Mouse (Mus musculus): ENCODE data around the gene Mosmo. TPM values are rescaled to one million over a fixed set of nuclear protein-coding genes. Genes with fewer than 3 reads are reported as not detected.
"Not testable (repeated sequence)": the region's sequence is repeated elsewhere in the genome, so short reads cannot be mapped to it uniquely, and the experiment has no call there.

The Mosmo gene
- total RNA-seq, 2 experiments from 2014 or later, result 26.8 to 41.1 TPM

- ATAC-seq (replicated peaks; ENCODE audit: low FRiP score, poor library complexity, severe bottlenecking), result no peak
These were observed 18.2 kb downstream of the Mosmo start for GRCm38 (mm10) chr7:120695641-120696040.

- no peak for ATAC-seq (replicated peaks; ENCODE audit: low FRiP score, poor library complexity, severe bottlenecking)
These were observed 18.9 kb downstream of the Mosmo start for GRCm38 (mm10) chr7:120696331-120696730.

DNA sequence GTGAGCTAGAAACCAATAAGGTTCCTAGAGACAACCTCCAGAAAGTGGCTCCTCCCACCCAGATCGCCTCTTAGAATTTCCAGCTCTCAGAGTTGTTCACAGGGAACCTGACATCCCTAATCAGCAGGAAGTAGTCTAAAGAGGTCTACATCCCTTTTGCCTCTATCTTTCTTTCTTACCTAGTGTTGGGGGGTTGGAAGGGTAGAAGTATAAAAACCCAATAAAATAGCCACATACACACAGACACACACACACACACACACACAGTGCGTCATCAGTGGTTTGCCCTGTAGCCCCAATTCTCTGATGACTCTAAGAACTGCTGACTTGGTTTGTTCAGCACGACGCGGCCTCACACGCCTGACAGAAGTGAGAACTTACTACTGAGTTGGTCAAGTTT, 22.2 kb downstream of the Mosmo start:
- no peak for ATAC-seq (replicated peaks; ENCODE audit: low FRiP score, poor library complexity, severe bottlenecking)

- ATAC-seq (replicated peaks; ENCODE audit: low FRiP score, poor library complexity, severe bottlenecking), result no peak
These were observed 26.5 kb downstream of the Mosmo start for GRCm38 (mm10) chr7:120703888-120704287.

GRCm38 (mm10) chr7:120712071-120712470, 34.7 kb downstream of the Mosmo start:
- no peak for ATAC-seq (replicated peaks; ENCODE audit: low FRiP score, poor library complexity, severe bottlenecking)

DNA sequence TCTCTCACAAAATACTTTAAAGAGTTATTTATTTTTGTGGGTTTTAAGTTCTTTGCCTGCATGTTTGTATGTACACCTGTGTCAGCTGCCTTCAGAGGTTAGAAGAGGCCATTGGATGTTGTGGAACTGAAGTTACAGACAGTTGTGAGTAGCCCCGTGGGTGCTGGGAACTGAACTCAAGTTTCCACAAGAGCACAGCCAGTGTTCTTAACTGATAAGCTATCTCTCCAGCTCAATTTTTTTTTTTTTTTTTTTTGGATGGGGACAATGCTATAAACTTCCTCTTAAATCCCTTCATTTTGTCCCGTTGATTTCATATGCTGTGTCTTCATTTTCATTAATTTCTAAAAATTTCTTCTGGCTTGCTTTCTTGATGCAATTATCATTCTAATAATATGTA, 35.8 kb downstream of the Mosmo start:
- ATAC-seq (replicated peaks; ENCODE audit: low FRiP score, poor library complexity, severe bottlenecking), result no peak

GRCm38 (mm10) chr7:120713951-120714350, 36.5 kb downstream of the Mosmo start:
- ATAC-seq (replicated peaks; ENCODE audit: low FRiP score, poor library complexity, severe bottlenecking), result not testable (repeated sequence)

- ATAC-seq (replicated peaks; ENCODE audit: low FRiP score, poor library complexity, severe bottlenecking), result no peak
These were observed 39.8 kb downstream of the Mosmo start for GRCm38 (mm10) chr7:120717261-120717660.

DNA sequence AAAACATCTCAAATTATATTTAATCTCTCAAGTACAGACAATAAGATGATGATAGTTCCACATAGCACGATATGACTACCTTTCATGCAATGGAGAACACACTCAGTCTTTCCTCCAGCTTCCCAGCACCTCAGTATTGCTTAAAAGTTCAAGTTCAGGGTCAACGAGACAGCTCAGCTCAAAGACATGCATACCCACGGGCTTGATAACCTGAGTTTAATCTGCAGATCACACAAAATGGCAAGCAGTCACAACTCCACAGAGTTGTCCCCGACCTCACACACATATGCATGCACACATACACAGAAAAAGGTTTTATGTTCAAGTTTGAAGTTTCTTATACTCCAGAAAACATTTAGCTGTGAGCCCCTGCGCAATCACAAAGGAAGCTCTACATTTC, 43.6 kb downstream of the Mosmo start:
- ATAC-seq (replicated peaks; ENCODE audit: low FRiP score, poor library complexity, severe bottlenecking), result no peak

DNA sequence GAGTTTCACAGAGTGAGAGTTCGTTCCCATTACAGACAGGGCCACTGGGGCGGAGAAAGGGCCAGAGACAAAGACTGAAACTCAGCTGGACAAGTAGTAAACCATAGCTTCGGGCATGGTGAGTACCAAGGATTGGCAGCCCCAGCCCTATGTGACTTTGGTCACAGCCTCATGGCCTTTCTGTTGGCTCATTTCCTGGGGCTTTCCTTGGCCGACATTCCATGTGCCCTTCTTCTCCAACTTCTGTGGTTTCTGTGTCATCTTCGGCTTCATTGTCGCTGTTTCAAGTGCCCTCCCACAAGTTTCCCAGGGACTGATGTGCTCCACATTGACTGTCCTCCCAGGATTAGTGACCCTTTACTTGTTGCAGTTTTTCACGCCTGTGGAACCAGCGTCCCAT, 44.0 kb downstream of the Mosmo start:
- ATAC-seq (replicated peaks; ENCODE audit: low FRiP score, poor library complexity, severe bottlenecking), result no peak

GRCm38 (mm10) chr7:120722063-120722462, 44.6 kb downstream of the Mosmo start:
- no peak for ATAC-seq (replicated peaks; ENCODE audit: low FRiP score, poor library complexity, severe bottlenecking)

DNA sequence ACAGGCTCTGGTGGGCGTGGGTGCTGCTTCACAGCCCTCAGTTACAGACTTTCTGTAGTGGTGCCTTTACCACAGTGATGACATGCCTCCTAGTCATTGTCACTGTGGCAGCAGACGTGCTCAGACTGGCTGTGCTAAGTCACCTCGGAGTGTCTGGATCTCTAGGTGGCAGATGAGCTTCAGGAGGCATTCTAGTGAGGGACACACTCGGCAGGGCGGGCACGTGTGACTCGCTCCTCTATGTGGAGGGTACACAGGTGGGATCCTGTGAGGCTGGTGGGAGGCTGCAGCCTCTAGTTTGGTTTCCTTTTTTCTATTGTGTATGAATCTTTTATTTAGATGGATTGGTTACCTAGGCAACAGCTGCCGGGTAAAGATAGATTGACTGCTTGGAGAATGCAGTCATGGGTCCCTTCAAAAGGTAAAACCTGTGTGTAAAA, 45.4 kb downstream of the Mosmo start:
- ATAC-seq (replicated peaks; ENCODE audit: low FRiP score, poor library complexity, severe bottlenecking), result no peak

DNA sequence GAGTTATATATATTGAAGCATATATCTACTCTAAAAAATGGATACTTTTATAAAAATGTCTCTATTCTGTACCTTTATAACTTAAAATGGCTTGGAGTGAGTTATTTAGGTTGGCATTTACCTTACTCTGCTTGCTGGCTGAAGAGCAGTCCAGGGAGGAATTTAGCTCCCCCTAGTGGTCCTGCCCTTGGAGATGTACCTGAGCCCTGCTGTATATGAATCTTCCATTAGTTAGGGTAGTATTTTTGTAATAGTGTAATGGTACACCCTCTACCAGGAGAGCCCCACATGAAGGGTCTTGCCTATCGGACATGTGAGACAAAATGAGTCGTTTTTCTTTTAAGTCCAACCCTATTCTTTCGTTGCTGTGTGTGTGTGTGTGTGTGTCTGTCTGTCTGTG, 50.2 kb downstream of the Mosmo start:
- ATAC-seq (replicated peaks; ENCODE audit: low FRiP score, poor library complexity, severe bottlenecking), result peak; percentile 75

DNA sequence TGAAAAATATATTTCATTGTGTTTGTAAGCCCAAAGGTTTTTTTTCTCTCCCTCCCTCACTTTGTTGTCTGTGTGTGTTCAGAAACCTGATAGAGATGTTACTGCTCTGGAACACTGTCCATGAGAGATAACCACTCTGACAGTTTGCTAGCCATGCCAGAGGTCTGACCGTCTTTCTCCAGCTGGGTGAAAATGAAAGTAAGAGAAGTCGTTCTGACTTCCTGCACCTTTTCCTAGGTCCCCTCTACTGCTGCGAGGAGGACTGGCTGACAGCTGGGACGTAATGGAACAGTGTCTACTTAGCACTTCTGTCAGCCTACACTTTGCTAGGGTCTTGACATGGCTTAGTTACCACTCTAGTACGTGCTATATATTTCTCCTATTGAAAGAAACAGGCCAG, 52.2 kb downstream of the Mosmo start:
- ATAC-seq (replicated peaks; ENCODE audit: low FRiP score, poor library complexity, severe bottlenecking), result peak; percentile 92

GRCm38 (mm10) chr7:120732906-120733305, 55.5 kb downstream of the Mosmo start:
- ATAC-seq (replicated peaks; ENCODE audit: low FRiP score, poor library complexity, severe bottlenecking), result no peak

GRCm38 (mm10) chr7:120739018-120739417, 61.6 kb downstream of the Mosmo start, which contains the start of gene Vwa3a:
Gene Vwa3a, plus strand, starts transcription at chr7:120739318.
- no peak for ATAC-seq (replicated peaks; ENCODE audit: low FRiP score, poor library complexity, severe bottlenecking)

GRCm38 (mm10) chr7:120739558-120740101, 62.2 kb downstream of the Mosmo start:
- ATAC-seq (replicated peaks; ENCODE audit: low FRiP score, poor library complexity, severe bottlenecking), result no peak

- ATAC-seq (replicated peaks; ENCODE audit: low FRiP score, poor library complexity, severe bottlenecking), result no peak
These were observed 66.2 kb downstream of the Mosmo start for GRCm38 (mm10) chr7:120743366-120744351.

GRCm38 (mm10) chr7:120744606-120745005, 67.2 kb downstream of the Mosmo start:
- ATAC-seq (replicated peaks; ENCODE audit: low FRiP score, poor library complexity, severe bottlenecking), result no peak

- no peak for ATAC-seq (replicated peaks; ENCODE audit: low FRiP score, poor library complexity, severe bottlenecking)
These were observed 68.6 kb downstream of the Mosmo start for GRCm38 (mm10) chr7:120746029-120746428.

DNA sequence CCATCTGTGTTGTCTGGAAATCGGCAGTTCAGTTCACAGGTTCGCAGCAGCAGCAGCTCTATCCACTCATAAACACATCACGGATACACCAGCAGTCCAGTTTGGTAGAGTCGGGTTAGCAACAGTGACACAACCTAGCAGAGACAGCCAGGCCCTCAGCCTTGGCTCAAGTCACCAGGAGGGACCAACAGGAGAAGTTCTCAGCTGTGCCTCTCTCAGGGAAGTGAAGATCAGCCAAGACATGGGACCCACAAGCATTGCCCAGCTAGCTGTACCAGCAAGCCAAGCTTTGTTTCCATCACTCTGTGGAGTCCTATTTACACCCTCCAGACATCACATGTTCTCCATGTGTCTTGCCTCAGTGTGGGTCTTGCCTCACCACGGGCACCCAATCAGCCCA, 69.4 kb downstream of the Mosmo start:
- no peak for ATAC-seq (replicated peaks; ENCODE audit: low FRiP score, poor library complexity, severe bottlenecking)
